Mouse (Mus musculus): Measurements from ENCODE around the gene Sult6b2. TPM values are rescaled to one million over a fixed set of nuclear protein-coding genes. Genes with fewer than 3 reads are reported as not detected.

The Sult6b2 gene
- not detected in 2 replicates for polyA plus RNA-seq (2014; fragmentation: Nextera tagmentation; extraction: Ambion mirVana)

GRCm38 (mm10) chr6:142804402-142804801 lies at the start of gene Sult6b2:
Gene Sult6b2 (minus strand): TSS chr6:142804502.
- H3K9ac ChIP-seq (ENCODE audit: low read length) = no peak within 1 kb of the TSS
- no peaks in the 10 kb centered on the region for H3K4me1 ChIP-seq (ENCODE audit: control insufficient read depth, insufficient read depth, low read length)
- no peak within 1 kb of the TSS for H3K27ac ChIP-seq (replicated peaks; ENCODE audit: low read depth, low read length)
- DNase-seq (ENCODE audit: low spot score) = no peak
- H3K4me2 ChIP-seq (ENCODE audit: low read depth, severe bottlenecking) = no peak within 1 kb of the TSS
- no peaks in the 10 kb centered on the region for H3K9me3 ChIP-seq (ENCODE audit: control insufficient read depth, low read length)
- no peaks in the 10 kb centered on the region for H3K36me3 ChIP-seq (ENCODE audit: control insufficient read depth, insufficient read depth, low read length)
- no peak within 1 kb of the TSS for H3K4me3 ChIP-seq (ENCODE audit: low read depth, low read length)
- no peak for ATAC-seq (ENCODE audit: insufficient number of reproducible peaks, low FRiP score, low TSS enrichment, low read depth)
- H3K27me3 ChIP-seq (ENCODE audit: control insufficient read depth, insufficient read depth, low read length) = no peaks in the 10 kb centered on the region

- WGBS = 75% methylated on average over 6 of the region's 6 CpGs
- Histone ChIP-seq H3K9ac (ENCODE audit: low read length) (no peak overlapping the region), H3K27ac (replicated peaks; ENCODE audit: low read depth, low read length) (no peak overlapping the region), H3K4me1 (ENCODE audit: control insufficient read depth, insufficient read depth, low read length) (no peaks in the 10 kb centered on the region), H3K9me3 (ENCODE audit: control insufficient read depth, low read length) (no peaks in the 10 kb centered on the region), H3K27me3 (ENCODE audit: control insufficient read depth, insufficient read depth, low read length) (no peaks in the 10 kb centered on the region), H3K36me3 (ENCODE audit: control insufficient read depth, insufficient read depth, low read length) (no peaks in the 10 kb centered on the region), H3K4me2 (ENCODE audit: low read depth, severe bottlenecking) (no peak overlapping the region), H3K4me3 (ENCODE audit: low read depth, low read length) (no peak overlapping the region)
- DNase-seq (ENCODE audit: low spot score) = no peak
- no peak for ATAC-seq (ENCODE audit: insufficient number of reproducible peaks, low FRiP score, low TSS enrichment, low read depth)
Observed at GRCm38 (mm10) chr6:142852419-142853377, 48.4 kb upstream of the Sult6b2 start.

GRCm38 (mm10) chr6:142850436-142850835 lies 46.1 kb upstream of the Sult6b2 start:
- Histone ChIP-seq H3K4me2 (ENCODE audit: low read depth, severe bottlenecking) (no peak overlapping the region), H3K9me3 (ENCODE audit: control insufficient read depth, low read length) (no peaks in the 10 kb centered on the region), H3K4me1 (ENCODE audit: control insufficient read depth, insufficient read depth, low read length) (no peaks in the 10 kb centered on the region), H3K4me3 (ENCODE audit: low read depth, low read length) (no peak overlapping the region), H3K27me3 (ENCODE audit: control insufficient read depth, insufficient read depth, low read length) (no peaks in the 10 kb centered on the region), H3K27ac (replicated peaks; ENCODE audit: low read depth, low read length) (no peak overlapping the region), H3K9ac (ENCODE audit: low read length) (no peak overlapping the region), H3K36me3 (ENCODE audit: control insufficient read depth, insufficient read depth, low read length) (no peaks in the 10 kb centered on the region)
- WGBS = 76% methylated on average over 8 of the region's 8 CpGs
- DNase-seq (ENCODE audit: low spot score) (no peak), ATAC-seq (ENCODE audit: insufficient number of reproducible peaks, low FRiP score, low TSS enrichment, low read depth) (no peak)

DNA sequence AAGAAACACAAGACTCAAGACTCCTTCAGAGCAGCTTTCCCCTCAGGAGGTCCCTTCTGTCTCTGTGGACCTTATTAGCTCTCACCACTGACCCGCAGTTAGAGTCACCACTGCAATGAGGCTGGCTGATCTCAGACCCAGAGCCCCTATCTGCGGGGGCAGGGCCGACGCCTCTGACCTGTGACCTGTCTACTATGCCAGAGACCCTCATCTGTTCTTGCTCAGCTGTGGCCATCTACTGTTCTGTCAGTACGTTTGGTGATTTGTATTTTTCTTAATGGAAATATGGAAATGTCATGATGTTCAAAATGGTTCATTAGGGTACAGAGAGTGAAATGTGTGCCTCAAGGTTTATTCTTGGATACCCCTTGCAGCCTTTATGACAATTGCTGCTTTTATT lies 45.0 kb upstream of the Sult6b2 start:
- Histone ChIP-seq H3K27ac (replicated peaks; ENCODE audit: low read depth, low read length) (no peak overlapping the region), H3K9me3 (ENCODE audit: control insufficient read depth, low read length) (no peaks in the 10 kb centered on the region), H3K4me1 (ENCODE audit: control insufficient read depth, insufficient read depth, low read length) (no peaks in the 10 kb centered on the region), H3K9ac (ENCODE audit: low read length) (no peak overlapping the region), H3K4me2 (ENCODE audit: low read depth, severe bottlenecking) (no peak overlapping the region), H3K27me3 (ENCODE audit: control insufficient read depth, insufficient read depth, low read length) (no peaks in the 10 kb centered on the region), H3K36me3 (ENCODE audit: control insufficient read depth, insufficient read depth, low read length) (no peaks in the 10 kb centered on the region), H3K4me3 (ENCODE audit: low read depth, low read length) (no peak overlapping the region)
- WGBS = 54% methylated on average over 5 of the region's 5 CpGs
- ATAC-seq (ENCODE audit: insufficient number of reproducible peaks, low FRiP score, low TSS enrichment, low read depth) (no peak), DNase-seq (ENCODE audit: low spot score) (no peak)

DNA sequence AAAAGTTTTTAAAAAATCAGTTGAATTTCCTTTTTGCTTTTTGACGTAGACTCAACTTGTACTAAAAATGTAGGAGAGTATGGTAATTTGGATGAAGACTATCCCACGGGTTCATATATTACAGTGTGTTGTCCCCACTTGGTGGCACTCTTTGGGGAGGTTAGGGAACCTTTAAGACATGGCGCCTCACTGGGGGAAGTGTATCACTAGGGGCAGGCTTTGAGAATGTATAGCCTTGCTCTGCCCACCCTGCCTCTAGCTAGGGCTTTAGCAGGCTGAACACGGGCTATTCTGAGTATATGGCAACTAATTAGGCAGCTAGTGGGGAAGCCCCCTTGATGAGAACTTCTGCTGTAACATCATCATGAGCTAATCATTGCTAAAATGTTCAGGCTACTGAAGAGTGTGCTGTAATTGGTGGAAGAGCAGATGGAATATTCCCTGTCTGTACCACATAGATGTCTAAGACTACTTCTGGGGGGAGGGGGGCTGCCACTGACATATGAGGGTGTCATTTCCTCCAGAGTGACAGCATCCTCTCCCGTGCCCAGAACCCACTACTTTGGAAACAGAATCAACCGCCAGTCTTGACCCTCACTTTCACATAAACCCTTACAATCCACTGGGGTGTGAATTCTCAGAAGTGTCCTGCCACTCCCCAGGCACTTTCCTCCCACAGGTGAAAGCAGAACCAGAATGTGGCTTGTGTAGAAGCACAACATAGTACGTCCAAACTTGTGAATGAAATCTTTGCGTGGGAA lies 43.8 kb upstream of the Sult6b2 start:
- no peak overlapping the region for H3K4me2 ChIP-seq (ENCODE audit: low read depth, severe bottlenecking)
- H3K27ac ChIP-seq (replicated peaks; ENCODE audit: low read depth, low read length) = no peak overlapping the region
- DNase-seq (ENCODE audit: low spot score) = no peak
- H3K4me3 ChIP-seq (ENCODE audit: low read depth, low read length) = no peak overlapping the region
- no peaks in the 10 kb centered on the region for H3K9me3 ChIP-seq (ENCODE audit: control insufficient read depth, low read length)
- no peaks in the 10 kb centered on the region for H3K27me3 ChIP-seq (ENCODE audit: control insufficient read depth, insufficient read depth, low read length)
- H3K4me1 ChIP-seq (ENCODE audit: control insufficient read depth, insufficient read depth, low read length) = no peaks in the 10 kb centered on the region
- ATAC-seq (ENCODE audit: insufficient number of reproducible peaks, low FRiP score, low TSS enrichment, low read depth) = no peak
- no peak overlapping the region for H3K9ac ChIP-seq (ENCODE audit: low read length)
- WGBS = 83% methylated on average over 8 of the region's 8 CpGs
- H3K36me3 ChIP-seq (ENCODE audit: control insufficient read depth, insufficient read depth, low read length) = no peaks in the 10 kb centered on the region

GRCm38 (mm10) chr6:142846855-142847254 lies 42.6 kb upstream of the Sult6b2 start:
- no peaks in the 10 kb centered on the region for H3K9me3 ChIP-seq (ENCODE audit: control insufficient read depth, low read length)
- no peak overlapping the region for H3K4me3 ChIP-seq (ENCODE audit: low read depth, low read length)
- H3K27me3 ChIP-seq (ENCODE audit: control insufficient read depth, insufficient read depth, low read length) = no peaks in the 10 kb centered on the region
- H3K27ac ChIP-seq (replicated peaks; ENCODE audit: low read depth, low read length) = no peak overlapping the region
- H3K36me3 ChIP-seq (ENCODE audit: control insufficient read depth, insufficient read depth, low read length) = no peaks in the 10 kb centered on the region
- H3K9ac ChIP-seq (ENCODE audit: low read length) = no peak overlapping the region
- 91% methylated on average over 4 of the region's 4 CpGs for WGBS
- no peak for DNase-seq (ENCODE audit: low spot score)
- H3K4me2 ChIP-seq (ENCODE audit: low read depth, severe bottlenecking) = no peak overlapping the region
- ATAC-seq (ENCODE audit: insufficient number of reproducible peaks, low FRiP score, low TSS enrichment, low read depth) = no peak
- no peaks in the 10 kb centered on the region for H3K4me1 ChIP-seq (ENCODE audit: control insufficient read depth, insufficient read depth, low read length)

DNA sequence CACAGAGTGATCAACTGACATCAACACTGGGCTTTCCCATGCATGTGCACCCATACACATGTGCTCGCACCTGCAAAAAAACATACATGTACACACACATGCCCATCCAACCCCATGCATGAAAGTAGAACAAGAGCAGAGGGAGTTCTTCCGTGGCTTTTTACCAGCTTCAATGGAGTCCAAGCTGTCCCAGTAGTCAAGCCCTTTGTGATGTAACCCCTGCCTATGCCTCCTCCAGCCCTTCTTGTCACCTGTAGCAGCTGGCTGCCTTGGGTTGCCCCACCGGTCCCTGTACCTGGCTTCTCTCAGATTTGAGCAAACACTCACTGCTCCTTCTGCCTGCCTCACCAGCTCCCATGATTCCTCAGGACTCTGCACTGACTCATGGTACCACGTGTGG lies 40.8 kb upstream of the Sult6b2 start:
- no peaks in the 10 kb centered on the region for H3K4me1 ChIP-seq (ENCODE audit: control insufficient read depth, insufficient read depth, low read length)

DNA sequence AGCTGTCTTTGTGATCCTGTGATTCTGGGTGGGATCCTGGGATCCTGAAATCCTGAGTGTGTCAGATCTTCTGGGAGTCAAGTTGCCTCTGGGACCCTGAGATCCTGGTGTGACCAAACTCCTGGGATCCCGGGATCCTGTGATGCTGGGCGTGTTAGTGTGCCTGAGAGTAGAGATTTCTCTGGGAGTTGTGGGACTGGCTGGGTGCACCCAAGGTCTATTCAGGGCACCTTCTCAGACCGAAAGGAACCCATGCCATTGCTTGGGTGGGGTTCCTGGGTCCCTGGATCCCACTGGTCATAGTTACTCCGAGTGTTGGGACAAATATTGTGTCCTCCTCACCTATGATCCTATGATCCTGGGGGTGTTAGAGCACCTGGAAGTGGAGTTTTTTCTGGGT lies 39.8 kb upstream of the Sult6b2 start:
- H3K36me3 ChIP-seq (ENCODE audit: control insufficient read depth, insufficient read depth, low read length) = no peaks in the 10 kb centered on the region
- no peak overlapping the region for H3K4me3 ChIP-seq (ENCODE audit: low read depth, low read length)
- H3K27me3 ChIP-seq (ENCODE audit: control insufficient read depth, insufficient read depth, low read length) = no peaks in the 10 kb centered on the region
- ATAC-seq (ENCODE audit: insufficient number of reproducible peaks, low FRiP score, low TSS enrichment, low read depth) (no peak), DNase-seq (ENCODE audit: low spot score) (no peak)
- WGBS = 82% methylated on average over 4 of the region's 4 CpGs
- no peaks in the 10 kb centered on the region for H3K4me1 ChIP-seq (ENCODE audit: control insufficient read depth, insufficient read depth, low read length)
- H3K4me2 ChIP-seq (ENCODE audit: low read depth, severe bottlenecking) = no peak overlapping the region
- H3K9ac ChIP-seq (ENCODE audit: low read length) = no peak overlapping the region
- no peaks in the 10 kb centered on the region for H3K9me3 ChIP-seq (ENCODE audit: control insufficient read depth, low read length)
- no peak overlapping the region for H3K27ac ChIP-seq (replicated peaks; ENCODE audit: low read depth, low read length)

More for the DNA sequence above, 40.8 kb upstream of the Sult6b2 start:
- ATAC-seq (ENCODE audit: insufficient number of reproducible peaks, low FRiP score, low TSS enrichment, low read depth) (no peak), DNase-seq (ENCODE audit: low spot score) (no peak)
- H3K4me3 ChIP-seq (ENCODE audit: low read depth, low read length) = no peak overlapping the region
- H3K36me3 ChIP-seq (ENCODE audit: control insufficient read depth, insufficient read depth, low read length) = no peaks in the 10 kb centered on the region
- H3K9me3 ChIP-seq (ENCODE audit: control insufficient read depth, low read length) = no peaks in the 10 kb centered on the region
- H3K27ac ChIP-seq (replicated peaks; ENCODE audit: low read depth, low read length) = no peak overlapping the region
- H3K4me2 ChIP-seq (ENCODE audit: low read depth, severe bottlenecking) = no peak overlapping the region
- 83% methylated on average over 4 of the region's 4 CpGs for WGBS
- H3K9ac ChIP-seq (ENCODE audit: low read length) = no peak overlapping the region
- H3K27me3 ChIP-seq (ENCODE audit: control insufficient read depth, insufficient read depth, low read length) = no peaks in the 10 kb centered on the region
